Mouse (Mus musculus) ES-E14 (cell line): ENCODE results near the gene Srsf3.

Source experiments
- CHD2 ChIP-seq: IDR thresholded peaks from 2 replicates; pipeline ENCODE4 v1.6.1; 2014; ENCODE audit warnings: mild to moderate bottlenecking, low read depth, low read length, inconsistent platforms
- HCFC1 ChIP-seq: IDR thresholded peaks from 2 replicates; pipeline ENCODE4 v1.6.1; 2012; ENCODE audit warnings: low read length, inconsistent platforms, borderline replicate concordance; ENCODE audit not compliant: insufficient read depth
- MAFK ChIP-seq: IDR thresholded peaks from 2 replicates; pipeline ENCODE4 v1.6.1; 2014; ENCODE audit warnings: mild to moderate bottlenecking, low read depth, low read length, inconsistent platforms; ENCODE audit not compliant: insufficient read depth
- ZC3H11A ChIP-seq: IDR thresholded peaks from 2 replicates; pipeline ENCODE4 v1.6.1; 2012; ENCODE audit warnings: low read depth, mild to moderate bottlenecking, inconsistent platforms, low read length, borderline replicate concordance
- ZNF384 ChIP-seq: IDR thresholded peaks from 2 replicates; pipeline ENCODE4 v1.6.1; 2012; ENCODE audit warnings: low read depth, low read length, inconsistent platforms

GRCm38 (mm10) chr17:29030321-29031034 is 1.9 kb upstream of the Srsf3 start:
- TF ChIP-seq ZC3H11A (no peak), CHD2 (no peak), ZNF384 (no peak), MAFK (no peak), HCFC1 (no peak)
